Mouse (Mus musculus): Measurements from ENCODE around the gene Cmpk1.
"Not testable (repeated sequence)": the region's sequence is repeated elsewhere in the genome, so short reads cannot be mapped to it uniquely, and the experiment has no call there.

GRCm38 (mm10) chr4:114960881-114961280, 26.2 kb downstream of the Cmpk1 start:
- not testable (repeated sequence) for TF ChIP-seq CTCF (IDR thresholded peaks at IDR 0.05; ENCODE audit: borderline replicate concordance, insufficient read depth, low read depth, low read length); POLR2A (IDR thresholded peaks at IDR 0.05; ENCODE audit: borderline replicate concordance, insufficient read depth, low read length)
